ENCODE assay signal across 10 mouse cellular contexts in the genomic region with DNA sequence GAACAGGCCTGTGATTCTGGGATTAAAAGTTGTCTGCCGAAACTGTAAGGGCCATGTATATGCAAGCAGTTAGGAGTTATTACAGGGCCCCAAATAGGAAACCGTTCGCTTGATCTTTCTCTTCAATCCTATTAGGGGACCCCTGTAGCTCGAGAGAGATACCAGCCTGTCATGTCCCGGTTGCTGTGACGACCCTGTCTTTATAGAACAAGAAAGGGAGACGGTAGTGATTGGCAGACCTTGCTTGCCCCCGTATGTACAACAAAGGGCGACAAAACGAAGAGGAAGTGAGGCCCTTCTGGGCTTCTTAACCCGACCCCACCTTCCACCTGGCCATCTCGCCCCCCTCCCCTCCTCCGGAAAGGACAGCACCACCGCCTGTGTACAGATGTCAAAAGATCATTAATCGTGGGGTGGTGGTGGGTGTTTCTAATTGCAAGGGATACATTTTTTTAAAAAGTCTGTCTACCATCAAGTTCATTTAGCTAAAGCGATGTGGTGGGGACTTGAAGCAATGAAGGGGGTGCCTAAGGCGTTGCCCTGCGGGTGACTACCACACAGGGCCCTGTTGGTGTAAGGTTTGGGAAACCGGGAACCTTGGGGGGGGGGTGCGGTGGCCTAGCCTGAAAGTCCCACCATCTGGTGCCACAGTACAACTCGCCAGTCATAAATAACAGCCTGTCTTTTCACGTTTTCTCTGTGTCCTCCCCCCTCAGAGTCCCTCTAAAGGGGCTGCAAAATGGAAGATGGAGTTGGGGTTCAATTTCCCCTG.
A peak's percentile ranks its signal among the peaks of the same experiment; 100 is the strongest.
DNase-seq lines count a peak whose midpoint lies in the region; ATAC-seq and TF ChIP-seq lines count a peak whose summit lies in the region.
"Had no signal": no experiment of that assay in that cellular context is flagged by ENCODE, and none has a peak within 500 bp of the region (broad histone marks: within the 10 kb centered on the region; RNA-seq: fewer than 3 reads in every experiment).

No protein-coding gene starts in this region.

- H3K9ac ChIP-seq in heart, embryonic 15.5 days, result no peak overlapping the region
- no peak overlapping the region for H3K9ac ChIP-seq in hindbrain, embryonic 15.5 days
- peak overlapping the region; percentile 58; the same call in 1 of the 2 replicates for H3K9ac ChIP-seq in neural tube, embryonic 11.5 days (ENCODE audit: low read length)
- H3K9ac ChIP-seq: liver, embryonic 15.5 days had no signal

- no peak for ATAC-seq in heart, embryonic 15.5 days (replicated peaks; ENCODE audit: insufficient number of reproducible peaks, insufficient read depth, low FRiP score, low read depth)
- no peak; the same call in 1 of the 2 replicates for ATAC-seq in hindbrain, embryonic 15.5 days (ENCODE audit: low FRiP score, low read depth)
- peak; percentile 66 for ATAC-seq in neural tube, embryonic 11.5 days (ENCODE audit: insufficient read depth, low FRiP score, low TSS enrichment)

- TF ChIP-seq POLR2A in lung, adult 2 months (IDR thresholded peaks at IDR 0.05; ENCODE audit: borderline replicate concordance, extremely low read depth, low read depth, low read length), result no peak

- H3K27me3 ChIP-seq in heart, embryonic 15.5 days, result peaks cover 64% of the 10 kb centered on the region
- peaks cover 63% of the 10 kb centered on the region for H3K27me3 ChIP-seq in hindbrain, embryonic 15.5 days
- H3K27me3 ChIP-seq in neural tube, embryonic 11.5 days (ENCODE audit: control insufficient read depth, insufficient read depth, low read length), result peaks cover 9% of the 10 kb centered on the region; the same call in 1 of the 2 replicates

- peaks cover 6% of the 10 kb centered on the region for H3K4me1 ChIP-seq in heart, embryonic 15.5 days (replicated peaks)
- H3K4me1 ChIP-seq in hindbrain, embryonic 15.5 days (replicated peaks), result peaks cover 7% of the 10 kb centered on the region
- 0 out of 2 replicates have a peak, but pooled peaks cover 13% of the 10 kb centered on the region for H3K4me1 ChIP-seq in neural tube, embryonic 11.5 days (ENCODE audit: control insufficient read depth, insufficient read depth, low read length)
- H3K4me1 ChIP-seq in lung, adult 2 months (ENCODE audit: control insufficient read depth, insufficient read depth, low read length), result no peaks in the 10 kb centered on the region
- H3K4me1 ChIP-seq: liver, embryonic 15.5 days had no signal

- no peaks in the 10 kb centered on the region for H3K36me3 ChIP-seq in heart, embryonic 15.5 days
- no peaks in the 10 kb centered on the region for H3K36me3 ChIP-seq in hindbrain, embryonic 15.5 days
- no peaks in the 10 kb centered on the region for H3K36me3 ChIP-seq in neural tube, embryonic 11.5 days (ENCODE audit: control insufficient read depth, insufficient read depth, low read length)
- H3K36me3 ChIP-seq: liver, embryonic 15.5 days had no signal

- H3K4me3 ChIP-seq in heart, embryonic 15.5 days, result peak overlapping the region; percentile 26
- no peak overlapping the region for H3K4me3 ChIP-seq in hindbrain, embryonic 15.5 days
- peak overlapping the region; percentile 22 for H3K4me3 ChIP-seq in neural tube, embryonic 11.5 days (ENCODE audit: low read depth, low read length)
- no peak overlapping the region for H3K4me3 ChIP-seq in layer of hippocampus, adult 2 months
- H3K4me3 ChIP-seq in lung, adult 2 months (replicated peaks; ENCODE audit: extremely low read depth, low read depth, low read length), result no peak overlapping the region
- H3K4me3 ChIP-seq: liver, embryonic 15.5 days had no signal

- peak overlapping the region; percentile 36; the same call in 1 of the 2 replicates for H3K4me2 ChIP-seq in heart, embryonic 15.5 days
- H3K4me2 ChIP-seq in hindbrain, embryonic 15.5 days, result peak overlapping the region; percentile 35
- H3K4me2 ChIP-seq in neural tube, embryonic 11.5 days (ENCODE audit: low read depth), result peak overlapping the region; percentile 50
- H3K4me2 ChIP-seq: liver, embryonic 15.5 days had no signal

- 7% methylated on average over 22 of the region's 22 CpGs for WGBS in heart, embryonic 15.5 days
- 3% methylated on average over 22 of the region's 22 CpGs for WGBS in hindbrain, embryonic 15.5 days
- 1% methylated on average over 22 of the region's 22 CpGs for WGBS in neural tube, embryonic 11.5 days
- WGBS in lung, adult 2 months, result 7% methylated on average over 22 of the region's 22 CpGs

- H3K9me3 ChIP-seq in heart, embryonic 15.5 days (replicated peaks), result no peaks in the 10 kb centered on the region
- no peaks in the 10 kb centered on the region for H3K9me3 ChIP-seq in hindbrain, embryonic 15.5 days
- no peaks in the 10 kb centered on the region for H3K9me3 ChIP-seq in neural tube, embryonic 11.5 days (ENCODE audit: control insufficient read depth, low read length)
- H3K9me3 ChIP-seq: liver, embryonic 15.5 days had no signal

- H3K27ac ChIP-seq in heart, embryonic 15.5 days, result no peak overlapping the region
- H3K27ac ChIP-seq in hindbrain, embryonic 15.5 days (replicated peaks), result 0 out of 2 replicates have a peak overlapping the region, but pooled peaks have one; percentile 3
- H3K27ac ChIP-seq in neural tube, embryonic 11.5 days (ENCODE audit: low read depth, low read length), result no peak overlapping the region
- no peak overlapping the region for H3K27ac ChIP-seq in layer of hippocampus, adult 2 months
- H3K27ac ChIP-seq: liver, embryonic 15.5 days had no signal

- no peak for DNase-seq in heart, postnatal 4 days
- DNase-seq in embryo, embryonic 9.5 days (ENCODE audit: extremely low spot score), result peak; percentile 64
- DNase-seq in neural tube, embryonic 11.5 days (ENCODE audit: low spot score), result peak; percentile 56
- no peak for DNase-seq in layer of hippocampus, adult 2 months (ENCODE audit: low spot score in 2 of 2)
- DNase-seq in layer of hippocampus, adult 11-12 months (ENCODE audit: low spot score), result no peak
- no peak for DNase-seq in lung, adult 2 months
- DNase-seq: kidney, adult 11 months had no signal

- no peak for TF ChIP-seq CTCF in layer of hippocampus, adult 2 months (conservative IDR thresholded peaks at IDR 0.05)
- TF ChIP-seq CTCF in lung, adult 2 months (IDR thresholded peaks at IDR 0.05; ENCODE audit: insufficient read depth, low read length), result no peak

Comparison
In these comparisons a context has a peak if more than half of its experiments do, and no peak if none do; other contexts are left out.
1. H3K4me3 ChIP-seq: peak in heart, embryonic 15.5 days (single experiment) and neural tube, embryonic 11.5 days (single experiment); none in hindbrain, embryonic 15.5 days (single experiment), layer of hippocampus, adult 2 months (single experiment) and lung, adult 2 months (single experiment).
2. DNase-seq: peak in embryo, embryonic 9.5 days (single experiment) and neural tube, embryonic 11.5 days (single experiment); none in heart, postnatal 4 days (single experiment), layer of hippocampus, adult 2 months (0 of 2), layer of hippocampus, adult 11-12 months (single experiment) and lung, adult 2 months (single experiment).
3. Peak in every context shown above with its lines, with median percentiles within 50 percentile points of each other: H3K4me2 ChIP-seq.